Mouse (Mus musculus) MEL (cell line): ENCODE measurements at regions not wholly inside any gene's neighbourhood (a gene's known extent, or its start where the extent isn't known, plus 50 kb on each side); places are given as distances from the start of the nearest gene placed in this dataset.

Source experiments
- CTCF ChIP-seq, 3 experiments: IDR thresholded peaks in 2 of 3; conservative IDR thresholded peaks in 1 of 3; 2 replicates each; pipeline ENCODE4 v1.5.1; 2011 to 2012; ENCODE audit warnings: low read length in 3 of 3, low read depth in 2 of 3, mild to moderate bottlenecking in 2 of 3, improper control_type of control experiment in 1 of 3, inconsistent platforms in 1 of 3, mixed read lengths in 1 of 3, moderate library complexity in 1 of 3; ENCODE audit not compliant: control insufficient read depth in 1 of 3, insufficient read depth in 1 of 3, poor library complexity in 1 of 3, severe bottlenecking in 1 of 3
- GABPA ChIP-seq: IDR thresholded peaks from 2 replicates; pipeline ENCODE4 v1.6.1; 2012; ENCODE audit warnings: low read depth, mild to moderate bottlenecking, inconsistent platforms, low read length, improper control_type of control experiment, moderate library complexity
- POLR2A ChIP-seq, 2 experiments: IDR thresholded peaks; 2 replicates each; pipeline ENCODE4 v1.6.1; 2011 to 2012; ENCODE audit warnings: low read length in 2 of 2, mild to moderate bottlenecking in 2 of 2, control low read depth in 1 of 2, improper control_type of control experiment in 1 of 2, low read depth in 1 of 2, moderate library complexity in 1 of 2; ENCODE audit not compliant: control insufficient read depth in 1 of 2, insufficient read depth in 1 of 2, poor library complexity in 1 of 2
- POLR2AphosphoS5 ChIP-seq: IDR thresholded peaks from 2 replicates; pipeline ENCODE4 v1.6.1; 2012; ENCODE audit warnings: low read depth, borderline replicate concordance, mild to moderate bottlenecking, inconsistent platforms, low read length, moderate library complexity, mixed read lengths

DNA sequence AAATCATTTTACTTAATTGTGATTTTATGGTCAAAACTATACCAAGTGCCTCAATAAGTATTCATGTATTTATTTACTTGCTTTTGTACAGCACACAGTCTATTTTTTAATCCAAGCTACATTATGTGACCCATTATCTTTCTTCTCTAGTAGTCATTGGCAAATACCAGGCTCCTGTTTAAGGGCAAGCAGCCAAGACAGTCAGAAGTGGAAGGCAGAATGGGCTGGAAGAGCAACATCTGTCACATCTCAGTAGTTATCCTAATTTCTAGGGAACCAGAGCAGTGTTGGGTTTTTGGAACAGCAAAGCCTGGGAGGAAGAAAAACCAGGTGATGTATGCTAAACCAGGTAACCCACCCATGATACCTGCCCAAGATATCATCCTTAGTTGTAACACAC, 1233.5 kb downstream of the Efna5 start:
- TF ChIP-seq POLR2A (IDR thresholded peaks at IDR 0.05; ENCODE audit: control insufficient read depth in 1 of 2, insufficient read depth in 1 of 2, low read depth in 1 of 2, low read length in 2 of 2, poor library complexity in 1 of 2) (no peak), GABPA (no peak), POLR2AphosphoS5 (no peak), CTCF (IDR thresholded peaks at IDR 0.05 in 2 of 3, conservative IDR thresholded peaks at IDR 0.05 in 1 of 3; ENCODE audit: control insufficient read depth in 1 of 3, insufficient read depth in 1 of 3, low read depth in 2 of 3, low read length in 3 of 3, poor library complexity in 1 of 3, severe bottlenecking in 1 of 3) (no peak)
